Mouse (Mus musculus) kidney, adult 2 months (tissue): Measurements from ENCODE around the gene Capza1. TPM values are rescaled to one million over a fixed set of nuclear protein-coding genes. Genes with fewer than 3 reads are reported as not detected.
"Not testable (repeated sequence)": the region's sequence is repeated elsewhere in the genome, so short reads cannot be mapped to it uniquely, and the experiment has no call there.

Experiments
- DNase-seq: peaks from one replicate; pipeline ENCODE4 v3.0.0; 2021
- H3K27ac ChIP-seq: fragments of 200-500 bp; 2 replicates; pipeline ENCODE4 v1.5.1; 2012; ENCODE audit warnings: low read depth, low read length, control low read depth, inconsistent platforms; ENCODE audit not compliant: insufficient read depth
- H3K27me3 ChIP-seq: fragments of 200-500 bp; replicated peaks from 2 replicates; pipeline ENCODE4 v1.6.1; 2012; ENCODE audit warnings: mild to moderate bottlenecking, moderate library complexity, low read length, inconsistent platforms; ENCODE audit not compliant: control insufficient read depth, insufficient read depth
- H3K36me3 ChIP-seq: fragments of 200-500 bp; 2 replicates; pipeline ENCODE4 v1.6.1; 2012; ENCODE audit warnings: mild to moderate bottlenecking, moderate library complexity, low read length, inconsistent platforms; ENCODE audit not compliant: control insufficient read depth, insufficient read depth
- H3K4me1 ChIP-seq: fragments of 200-500 bp; 2 replicates; pipeline ENCODE4 v1.6.1; 2011; ENCODE audit warnings: low read length; ENCODE audit not compliant: control insufficient read depth, insufficient read depth
- H3K4me3 ChIP-seq: fragments of 200-500 bp; 2 replicates; pipeline ENCODE4 v1.5.1; 2011; ENCODE audit warnings: mild to moderate bottlenecking, low read depth, low read length, control low read depth; ENCODE audit not compliant: insufficient read depth
- CTCF ChIP-seq: fragments of 200-500 bp; conservative IDR thresholded peaks from 2 replicates; pipeline ENCODE4 v1.5.1; 2011; ENCODE audit warnings: low read depth, mild to moderate bottlenecking, control low read depth, low read length, moderate library complexity, mixed read lengths; ENCODE audit not compliant: insufficient read depth, insufficient read length
- POLR2A ChIP-seq: fragments of 200-500 bp; IDR thresholded peaks from one replicate; pipeline ENCODE4 v1.6.1; 2011; ENCODE audit warnings: low read depth, low read length, control low read depth
- whole genome bisulfite sequencing: fragments of 180-500 bp; shearing (Covaris S2); methylation state at CpG from one replicate; pipeline ENCODE4 v1.1.7; 2018; 5-methylcytosine and 5-hydroxymethylcytosine counted together
- polyA plus RNA-seq: library from polyadenylated mRNA; depleted of rRNA; stranded (reverse); fragments of >200 nt; gene quantifications from 2 replicates; pipeline ENCODE4 v1.2.3, GENCODE M21; 2012

Capza1 gene
- polyA plus RNA-seq, 1 experiment, result 22.1 TPM

- no peaks in the 10 kb centered on the region for H3K27me3 ChIP-seq
- under 1% methylated on average over 40 of the region's 40 CpGs for WGBS
- H3K4me3 ChIP-seq, result peak within 1 kb of the TSS; percentile 93
- peak; percentile 91 for DNase-seq
- no peak for TF ChIP-seq POLR2A
- TF ChIP-seq CTCF, result no peak
- H3K27ac ChIP-seq, result peak within 1 kb of the TSS; percentile 85
- H3K36me3 ChIP-seq, result no peaks in the 10 kb centered on the region
- peaks cover 11% of the 10 kb centered on the region; the same call in 1 of the 2 replicates for H3K4me1 ChIP-seq
These were observed 46.1 kb downstream of the Capza1 start, which contains the start of gene Mov10 for GRCm38 (mm10) chr3:104817991-104818748. TSS of gene Mov10 (minus strand) at chr3:104818563.

- WGBS, result under 1% methylated on average over 46 of the region's 46 CpGs
These were observed 46.8 kb downstream of the Capza1 start for GRCm38 (mm10) chr3:104817481-104817990.

GRCm38 (mm10) chr3:104816130-104816529, 48.2 kb downstream of the Capza1 start:
- Histone ChIP-seq H3K27ac (no peak overlapping the region), H3K27me3 (no peaks in the 10 kb centered on the region), H3K36me3 (no peaks in the 10 kb centered on the region), H3K4me1 (peaks cover 11% of the 10 kb centered on the region; the same call in 1 of the 2 replicates), H3K4me3 (no peak overlapping the region)
- 90% methylated on average over 7 of the region's 7 CpGs for WGBS
- TF ChIP-seq CTCF, result no peak
- TF ChIP-seq POLR2A, result no peak
- DNase-seq, result no peak

More at GRCm38 (mm10) chr3:104817481-104817990, 46.8 kb downstream of the Capza1 start:
- Histone ChIP-seq H3K4me3 (peak overlapping the region; percentile 93), H3K27me3 (no peaks in the 10 kb centered on the region), H3K4me1 (peaks cover 11% of the 10 kb centered on the region; the same call in 1 of the 2 replicates), H3K36me3 (no peaks in the 10 kb centered on the region), H3K27ac (peak overlapping the region; percentile 85)
- TF ChIP-seq POLR2A, result no peak
- TF ChIP-seq CTCF, result no peak
- DNase-seq, result peak; percentile 68

- DNase-seq, result no peak
- Histone ChIP-seq H3K27ac (no peak overlapping the region), H3K4me1 (peaks cover 11% of the 10 kb centered on the region; the same call in 1 of the 2 replicates), H3K27me3 (no peaks in the 10 kb centered on the region), H3K36me3 (no peaks in the 10 kb centered on the region), H3K4me3 (no peak overlapping the region)
- TF ChIP-seq POLR2A (no peak), CTCF (no peak)
- WGBS, result 88% methylated on average over 2 of the region's 2 CpGs
These were observed 49.0 kb downstream of the Capza1 start for GRCm38 (mm10) chr3:104815346-104815745.

- H3K4me1 ChIP-seq, result peaks cover 11% of the 10 kb centered on the region; the same call in 1 of the 2 replicates
- no peaks in the 10 kb centered on the region for H3K36me3 ChIP-seq
- TF ChIP-seq POLR2A, result no peak
- TF ChIP-seq CTCF, result no peak
- no peak overlapping the region for H3K27ac ChIP-seq
- H3K4me3 ChIP-seq, result no peak overlapping the region
- DNase-seq, result no peak
- no peaks in the 10 kb centered on the region for H3K27me3 ChIP-seq
- 100% methylated on average over 1 of the region's 1 CpGs for WGBS
These were observed 49.6 kb downstream of the Capza1 start for GRCm38 (mm10) chr3:104814746-104815145.

GRCm38 (mm10) chr3:104813227-104813626, 51.1 kb downstream of the Capza1 start:
- WGBS, result 89% methylated on average over 7 of the region's 7 CpGs
- H3K27ac ChIP-seq, H3K36me3 ChIP-seq, H3K4me3 ChIP-seq, H3K27me3 ChIP-seq, DNase-seq, H3K4me1 ChIP-seq: not testable (repeated sequence)

- Histone ChIP-seq H3K4me1 (peaks cover 7% of the 10 kb centered on the region; the same call in 1 of the 2 replicates), H3K27ac (no peak overlapping the region), H3K4me3 (no peak overlapping the region), H3K36me3 (no peaks in the 10 kb centered on the region), H3K27me3 (no peaks in the 10 kb centered on the region)
- DNase-seq, result no peak
- no peak for TF ChIP-seq POLR2A
- no peak for TF ChIP-seq CTCF
- WGBS, result 93% methylated on average over 4 of the region's 4 CpGs
These were observed 52.1 kb downstream of the Capza1 start for GRCm38 (mm10) chr3:104812254-104812653.
